Mouse (Mus musculus) C2C12 (cell line): ENCODE measurements at regions not wholly inside any gene's neighbourhood (a gene's known extent, or its start where the extent isn't known, plus 50 kb on each side); places are given as distances from the start of the nearest gene placed in this dataset.

Experiments used
- CEBPB ChIP-seq: IDR thresholded peaks from one replicate; pipeline ENCODE4 v1.6.1; 2011; ENCODE audit warnings: low read depth, mild to moderate bottlenecking, control low read depth, moderate library complexity
- CTCF ChIP-seq: IDR thresholded peaks from one replicate; pipeline ENCODE4 v1.5.1; 2011; ENCODE audit not compliant: control insufficient read depth, insufficient read depth, insufficient read length
- MAX ChIP-seq: IDR thresholded peaks from one replicate; pipeline ENCODE4 v1.6.1; 2011; ENCODE audit warnings: mild to moderate bottlenecking, control low read depth

GRCm38 (mm10) chr1:91622874-91623273 is 82.5 kb downstream of the Asb1 start:
- TF ChIP-seq MAX (no peak), CEBPB (no peak), CTCF (no peak)
